Mouse (Mus musculus) embryo, embryonic 11.5 days (tissue): Measurements from ENCODE around the gene Spats2.
"Not testable (repeated sequence)": the region's sequence is repeated elsewhere in the genome, so short reads cannot be mapped to it uniquely, and the experiment has no call there.

ENCODE experiments used
- DNase-seq: peaks from one replicate; pipeline ENCODE4 v3.0.0-alpha.2; 2012; ENCODE audit warnings: low read depth, low spot score

Gene Spats2

DNA sequence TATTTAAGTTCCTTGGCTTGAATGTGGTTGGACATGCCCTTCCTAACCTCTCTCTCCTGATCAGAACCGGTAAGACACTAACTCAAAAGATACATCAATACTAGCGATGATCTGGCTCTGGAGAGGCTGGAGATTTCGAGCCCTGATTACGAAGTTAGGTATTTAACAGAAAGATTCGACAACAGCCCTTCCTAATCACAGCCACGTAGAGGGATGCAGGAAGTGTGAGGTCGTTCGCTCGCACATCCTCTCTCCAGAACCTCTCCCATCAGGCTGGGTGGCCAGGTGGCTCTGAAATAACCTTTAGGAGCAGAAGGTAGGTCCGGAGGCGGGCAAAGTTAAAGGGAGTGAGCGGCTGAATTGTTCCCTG, at the start of gene Spats2:
Spats2 (plus strand) TSS at position 206 of the 370 bp plus-strand sequence.
- DNase-seq: no peak

GRCm38 (mm10) chr15:99076011-99076410, 49.7 kb upstream of the Spats2 start:
- not testable (repeated sequence) for DNase-seq

- DNase-seq: no peak
These were observed 47.4 kb upstream of the Spats2 start for GRCm38 (mm10) chr15:99078181-99078910.

DNA sequence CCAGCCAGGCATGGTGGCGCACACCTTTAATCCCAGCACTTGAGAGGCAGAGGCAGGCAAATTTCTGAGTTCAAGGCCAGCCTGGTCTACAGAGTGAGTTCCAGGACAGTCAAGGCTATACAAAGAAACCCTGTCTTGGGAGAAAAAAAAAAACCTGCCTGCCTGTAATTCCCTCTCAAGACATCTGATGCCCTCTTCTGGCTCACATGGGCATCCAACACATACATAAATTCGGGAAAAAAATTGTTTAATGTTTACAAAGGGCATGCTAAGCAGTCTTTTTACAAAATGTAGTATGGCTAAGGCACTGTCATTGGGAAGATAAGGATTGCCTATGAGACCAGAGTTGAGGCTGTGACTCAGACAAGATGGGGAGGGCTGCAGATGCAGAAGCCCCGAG, 45.9 kb upstream of the Spats2 start:
- no peak for DNase-seq

DNA sequence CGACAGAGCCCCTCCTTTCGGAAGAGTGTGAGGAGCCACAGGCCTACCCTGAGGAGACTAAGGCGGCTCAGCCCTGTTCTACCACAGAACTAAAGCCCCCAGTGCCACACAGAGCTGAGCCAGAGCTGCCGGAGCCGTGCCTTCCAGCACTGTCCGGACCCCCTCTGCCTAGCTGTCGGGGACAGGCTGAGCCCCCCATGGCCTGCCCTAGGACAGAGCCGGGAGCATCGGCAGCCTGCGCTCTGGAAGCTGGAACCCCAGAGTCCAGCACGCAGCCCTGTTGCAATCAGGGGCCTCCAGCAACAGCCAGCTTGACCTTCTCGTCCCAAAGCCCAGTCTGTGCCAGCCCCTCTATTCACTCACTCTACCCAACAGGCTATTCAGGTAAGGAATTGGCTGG, 43.4 kb upstream of the Spats2 start:
- DNase-seq: no peak

DNA sequence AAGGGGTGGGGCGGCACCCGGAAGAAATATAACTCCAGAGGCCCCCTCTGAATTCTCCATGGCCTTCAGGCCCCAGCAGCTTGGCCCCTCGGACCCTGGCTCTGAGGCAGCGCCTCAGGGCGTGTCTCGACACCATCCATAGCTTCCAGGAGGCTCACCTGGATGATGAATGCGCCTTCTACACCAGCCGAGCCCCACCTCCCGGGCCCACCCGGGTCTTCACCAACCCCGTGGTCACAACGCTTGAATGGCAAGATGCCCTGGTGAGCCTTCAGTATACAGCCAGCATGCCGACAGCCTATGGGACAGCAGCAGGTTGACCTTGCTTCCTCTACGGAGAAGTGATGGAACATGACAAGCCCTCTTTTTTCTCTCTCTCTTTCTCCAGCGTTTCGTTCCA, 42.9 kb upstream of the Spats2 start:
- no peak for DNase-seq

GRCm38 (mm10) chr15:99083258-99083657, 42.5 kb upstream of the Spats2 start:
- no peak for DNase-seq

GRCm38 (mm10) chr15:99083867-99084557, 41.7 kb upstream of the Spats2 start:
- DNase-seq: no peak

- no peak for DNase-seq
These were observed 41.1 kb upstream of the Spats2 start for GRCm38 (mm10) chr15:99084618-99085017.

DNA sequence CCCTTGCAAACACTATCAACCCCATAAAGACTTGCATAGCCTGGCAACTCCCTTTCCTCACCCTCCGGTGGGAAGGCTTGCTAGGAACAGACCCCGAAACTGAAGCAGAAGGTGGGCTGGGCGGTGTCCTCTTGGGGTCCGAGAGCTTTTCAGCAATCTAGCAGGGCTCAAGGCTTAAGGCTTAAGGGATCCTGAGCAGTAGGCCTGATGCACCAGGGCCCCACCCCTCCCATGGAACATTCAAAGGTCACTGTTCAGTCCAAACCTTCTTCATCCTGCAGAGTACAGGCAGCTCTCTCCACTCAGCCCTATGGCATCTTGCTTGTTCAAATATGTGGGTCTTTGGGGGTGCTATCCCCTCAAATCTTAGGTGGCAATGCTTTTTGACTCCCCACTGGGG, 39.7 kb upstream of the Spats2 start:
- no peak for DNase-seq

- DNase-seq: no peak
These were observed 38.3 kb upstream of the Spats2 start, which contains the start of gene C1ql4 for GRCm38 (mm10) chr15:99087253-99088075. TSS of gene C1ql4 (minus strand) at chr15:99087817.

GRCm38 (mm10) chr15:99088292-99088691, 37.4 kb upstream of the Spats2 start:
- DNase-seq: no peak

GRCm38 (mm10) chr15:99089069-99089468, 36.6 kb upstream of the Spats2 start:
- DNase-seq: no peak

DNA sequence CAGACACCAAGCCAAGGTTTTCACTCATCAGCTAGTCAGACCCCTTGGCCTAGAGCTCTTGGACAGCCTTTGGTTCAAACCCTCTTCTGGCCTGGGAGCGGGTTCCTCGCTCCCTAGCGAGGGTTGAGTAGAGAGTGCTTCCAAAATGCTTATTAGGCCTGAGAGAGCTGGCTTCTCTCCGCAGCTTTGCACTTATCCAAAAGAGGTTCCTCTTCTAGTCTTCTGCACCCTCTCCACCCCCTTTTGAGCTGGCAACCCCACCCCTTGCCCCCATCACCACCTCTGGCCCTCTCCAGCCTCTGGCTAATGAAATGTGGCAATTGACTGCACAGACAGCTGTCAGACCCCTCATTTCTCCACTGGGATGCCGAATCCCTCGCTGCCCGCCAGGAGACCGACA, 32.8 kb upstream of the Spats2 start, which contains the start of gene Dnajc22:
Dnajc22 (plus strand) TSS at position 301 of the 400 bp plus-strand sequence.
- DNase-seq: no peak

- DNase-seq: no peak
These were observed 32.1 kb upstream of the Spats2 start for GRCm38 (mm10) chr15:99093291-99094258.

DNA sequence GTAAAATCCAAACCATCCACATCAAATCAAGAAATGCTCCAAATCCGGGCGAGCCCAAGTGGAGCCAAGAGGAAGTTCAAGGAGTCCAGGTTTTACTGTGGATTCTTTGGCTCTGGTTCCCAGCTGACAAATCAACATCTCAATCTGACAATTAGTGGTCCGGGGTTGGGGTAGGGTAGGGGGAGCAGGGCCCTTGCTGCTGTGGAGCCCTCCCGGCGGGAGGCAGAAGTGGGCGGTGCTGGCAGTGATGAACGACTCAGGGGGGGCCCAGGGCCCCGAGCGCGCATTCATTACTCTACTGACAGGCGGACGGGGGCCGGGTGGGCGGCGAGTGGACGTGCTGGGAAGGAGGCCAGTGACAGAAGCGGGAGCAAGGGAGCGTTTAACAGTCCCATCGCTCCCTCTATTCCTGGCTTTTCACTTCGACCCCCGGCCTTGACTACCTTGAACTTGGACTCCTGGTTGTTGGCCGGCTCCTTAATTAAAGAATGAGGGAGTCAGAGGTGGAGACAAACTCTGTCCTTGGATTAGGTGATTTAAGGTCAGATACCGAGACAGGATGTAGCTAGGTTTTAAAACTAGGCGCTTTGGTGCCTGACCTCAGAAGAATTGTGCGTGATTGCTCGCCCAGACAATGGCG, 31.0 kb upstream of the Spats2 start:
- DNase-seq: no peak

DNA sequence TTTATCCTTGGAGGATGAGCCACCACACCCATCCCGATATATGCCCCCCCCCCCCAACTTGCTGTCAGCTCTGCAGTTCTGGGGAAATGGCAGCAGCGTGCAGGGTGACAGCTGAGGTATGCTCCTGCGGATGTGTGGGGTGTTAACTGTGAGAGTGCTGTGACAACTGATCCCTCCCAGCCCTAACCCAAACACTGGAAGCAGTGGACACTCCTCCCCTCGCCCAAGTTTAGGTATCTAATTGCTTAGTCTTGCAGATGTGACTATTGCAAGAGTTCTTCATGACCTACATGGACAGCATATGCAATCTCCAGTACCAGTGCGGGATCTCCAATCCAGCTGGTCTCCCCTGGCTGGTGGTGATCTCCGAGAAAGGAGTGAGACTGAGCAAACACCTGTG, 30.4 kb upstream of the Spats2 start:
- no peak for DNase-seq

- DNase-seq: no peak
These were observed 29.5 kb upstream of the Spats2 start for GRCm38 (mm10) chr15:99096061-99096793.

GRCm38 (mm10) chr15:99096831-99097500, 28.8 kb upstream of the Spats2 start:
- no peak for DNase-seq
